Mouse (Mus musculus) erythroblast, adult 5-6 weeks (primary cell): ENCODE measurements around the gene Arfip1. TPM values are rescaled to one million over a fixed set of nuclear protein-coding genes. Genes with fewer than 3 reads are reported as not detected.
A peak's percentile ranks its signal among the peaks of the same experiment; 100 is the strongest.
"Not testable (repeated sequence)": the region's sequence is repeated elsewhere in the genome, so short reads cannot be mapped to it uniquely, and the experiment has no call there.

ENCODE experiments used
- ATAC-seq: replicated peaks from 2 replicates; pipeline ENCODE4 v1.8.0; 2016; ENCODE audit warnings: moderate number of reproducible peaks, mild to moderate bottlenecking, moderate TSS enrichment, inconsistent platforms; ENCODE audit not compliant: poor library complexity, low FRiP score, severe bottlenecking
- total RNA-seq, 2 experiments: library from RNA; stranded (forward) in 1 of 2; stranded (reverse) in 1 of 2; fragments of 150-400 nt in 1 of 2; fragments of 200-764, 138-1000 nt in 1 of 2; gene quantifications; 2 replicates each; pipeline versions ENCODE4 v1.2.3 to v1.2.4; 2015 to 2017; ENCODE audit warnings: low replicate concordance in 2 of 2

Gene Arfip1
- total RNA-seq, 2 experiments from 2014 or later: 7.4 to 12.9 TPM

- ATAC-seq: no peak
Observed at GRCm38 (mm10) chr3:84581696-84582022, 766 bp downstream of the Arfip1 start.

- no peak for ATAC-seq
Observed at GRCm38 (mm10) chr3:84580716-84581115, 1.7 kb downstream of the Arfip1 start.

DNA sequence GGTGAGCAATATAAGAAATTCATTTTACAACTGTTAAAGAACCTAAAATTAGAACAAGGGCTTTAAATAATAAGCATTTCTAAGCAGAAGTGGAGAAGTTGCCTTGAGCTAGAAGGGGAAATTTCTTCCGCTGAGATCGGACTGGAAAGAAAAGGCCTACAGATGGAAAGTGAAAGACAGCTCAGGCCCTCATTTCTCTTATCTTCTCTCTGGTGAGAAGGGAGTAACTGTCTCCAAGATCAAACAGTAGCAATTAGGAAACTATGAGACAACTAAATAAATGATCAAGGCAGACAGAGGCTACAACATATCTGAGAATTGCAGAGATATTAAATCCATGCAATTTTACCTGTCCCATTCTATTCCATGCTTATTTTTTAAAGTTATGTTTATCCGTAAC, 11.9 kb downstream of the Arfip1 start:
- no peak for ATAC-seq

GRCm38 (mm10) chr3:84569587-84569986, 12.8 kb downstream of the Arfip1 start:
- no peak; the same call in 1 of the 2 replicates for ATAC-seq

DNA sequence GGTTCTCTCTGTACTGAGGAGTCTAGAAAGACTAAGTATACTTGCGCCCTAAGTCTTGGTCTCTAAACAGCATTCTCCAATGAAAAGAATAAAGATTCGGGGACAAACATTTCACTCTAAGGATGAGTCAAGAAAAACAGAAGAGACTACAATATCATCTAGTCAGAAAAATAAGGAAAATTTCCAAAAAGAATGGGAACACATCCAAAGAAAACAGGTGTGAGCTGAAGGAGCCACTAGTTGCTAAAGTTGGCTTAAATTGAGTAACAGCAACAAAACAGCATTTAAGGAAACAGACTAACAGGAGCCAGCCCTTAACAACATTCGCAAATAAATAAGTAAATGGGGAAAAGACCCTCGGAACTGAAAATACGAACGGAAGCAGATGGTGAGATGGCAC, 13.9 kb downstream of the Arfip1 start:
- no peak for ATAC-seq

DNA sequence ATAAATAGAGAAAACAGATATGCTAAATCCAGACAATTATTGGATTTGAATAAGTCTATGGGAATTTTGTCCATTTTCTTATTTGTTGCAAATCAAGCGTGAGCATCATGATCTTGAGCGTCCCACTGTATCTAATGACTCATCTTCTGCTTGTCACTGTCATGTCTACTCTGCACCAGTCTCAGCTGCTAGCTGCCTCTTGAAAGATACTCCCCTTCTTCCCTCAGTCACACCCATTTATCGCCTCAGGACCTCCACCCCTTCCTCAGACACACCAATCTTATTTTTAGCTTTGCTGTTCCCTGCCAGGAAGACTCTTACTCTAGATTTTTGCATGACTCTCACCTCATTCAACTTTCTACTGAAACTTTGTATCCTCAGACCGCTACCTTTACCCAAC, 19.0 kb downstream of the Arfip1 start:
- no peak for ATAC-seq

- not testable (repeated sequence) for ATAC-seq
Observed at GRCm38 (mm10) chr3:84562911-84563310, 19.5 kb downstream of the Arfip1 start.

DNA sequence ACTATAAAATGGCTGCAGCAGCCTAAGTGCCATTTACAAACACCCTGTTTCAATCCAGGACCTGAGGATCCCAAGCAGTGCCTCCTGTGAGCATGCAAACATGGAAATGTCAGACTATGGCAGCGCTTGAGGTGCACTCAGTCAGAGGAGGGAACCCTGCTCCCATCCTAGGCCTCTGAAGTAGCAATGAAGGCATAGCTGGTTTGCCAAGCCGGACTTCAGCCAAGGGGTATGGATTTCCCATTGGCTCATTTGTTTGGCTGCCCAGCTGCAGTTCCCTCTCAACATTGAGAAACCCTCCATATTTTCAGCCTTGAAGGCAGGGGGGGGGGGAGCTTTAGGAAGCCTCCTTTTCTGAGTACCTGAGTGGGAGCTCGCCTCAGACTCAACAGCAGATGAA, 24.1 kb downstream of the Arfip1 start:
- ATAC-seq: no peak

DNA sequence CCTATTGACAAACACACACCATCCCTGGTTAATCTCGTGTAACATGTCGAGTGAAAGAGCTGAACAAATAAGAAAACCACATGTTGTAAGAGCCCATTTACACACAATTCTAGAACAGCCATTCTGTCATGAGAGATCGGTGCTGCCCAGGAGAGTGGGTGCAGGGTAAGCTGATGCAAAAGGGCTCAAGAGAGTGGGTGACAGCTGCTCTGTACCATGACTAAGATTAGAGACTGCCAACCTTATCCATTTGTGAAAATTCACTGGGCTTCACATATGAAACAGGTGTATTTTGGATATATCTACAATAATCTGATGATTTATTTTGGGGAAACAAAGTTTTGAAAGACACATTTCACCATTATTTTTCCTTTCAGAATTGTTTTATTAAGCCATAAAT, 26.6 kb downstream of the Arfip1 start:
- no peak for ATAC-seq

DNA sequence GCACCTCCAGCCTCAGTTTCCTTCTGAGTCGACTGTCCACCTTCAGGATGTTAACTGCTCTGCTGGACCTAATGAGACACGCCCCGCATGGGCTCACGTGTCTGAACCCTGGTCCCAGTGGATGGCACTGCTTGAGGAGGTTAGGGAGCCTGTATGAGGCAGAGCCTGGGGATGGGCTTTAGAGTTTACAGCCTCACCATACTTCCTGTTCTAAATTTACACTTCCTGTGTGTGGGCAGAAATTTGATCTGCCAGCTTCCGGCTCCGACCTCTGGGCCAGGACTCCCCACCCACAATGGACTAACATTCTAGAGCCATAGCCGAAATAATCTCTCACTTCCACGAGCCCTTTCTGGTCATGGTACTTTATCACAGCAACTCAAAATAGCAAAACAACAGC, 35.2 kb downstream of the Arfip1 start:
- ATAC-seq: no peak

DNA sequence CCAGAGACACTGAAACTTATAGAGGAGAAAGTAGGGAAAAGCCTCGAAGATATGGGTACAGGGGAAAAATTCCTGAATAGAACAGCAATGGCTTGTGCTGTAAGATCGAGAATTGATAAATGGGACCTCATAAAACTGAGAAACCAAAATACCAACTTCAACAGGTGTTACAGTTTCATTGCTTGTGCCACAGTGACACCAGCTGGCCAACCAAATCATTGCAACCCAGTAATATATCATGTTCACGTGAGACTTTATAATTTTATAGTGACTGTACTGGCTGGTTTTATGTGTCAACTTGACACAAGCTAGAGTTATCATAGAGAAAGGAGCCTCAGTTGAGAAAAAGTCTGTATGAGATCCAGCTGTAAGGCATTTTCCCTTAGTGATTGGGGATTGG, 40.0 kb downstream of the Arfip1 start:
- peak; percentile 74; the same call in 1 of the 2 replicates for ATAC-seq

DNA sequence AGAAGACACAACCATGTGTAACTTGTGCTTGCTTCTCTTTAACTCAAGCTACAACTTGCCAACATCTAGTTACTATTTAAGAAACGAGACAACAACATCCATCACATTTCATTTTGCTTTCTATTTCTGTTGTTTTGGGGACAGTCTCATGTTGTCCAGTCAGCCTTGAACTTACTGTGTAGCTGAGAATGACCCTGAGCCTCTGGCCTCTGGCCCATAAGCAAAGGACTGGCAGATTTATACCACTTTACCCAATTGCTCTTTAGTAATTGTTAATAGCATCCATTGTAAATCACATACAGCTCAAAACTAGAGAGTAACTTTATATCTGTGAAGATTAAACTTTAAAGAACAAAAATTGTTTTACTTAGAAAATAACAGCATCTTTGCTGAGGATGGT, 40.5 kb downstream of the Arfip1 start:
- ATAC-seq: no peak

GRCm38 (mm10) chr3:84540640-84541039, 41.8 kb downstream of the Arfip1 start:
- ATAC-seq: no peak

DNA sequence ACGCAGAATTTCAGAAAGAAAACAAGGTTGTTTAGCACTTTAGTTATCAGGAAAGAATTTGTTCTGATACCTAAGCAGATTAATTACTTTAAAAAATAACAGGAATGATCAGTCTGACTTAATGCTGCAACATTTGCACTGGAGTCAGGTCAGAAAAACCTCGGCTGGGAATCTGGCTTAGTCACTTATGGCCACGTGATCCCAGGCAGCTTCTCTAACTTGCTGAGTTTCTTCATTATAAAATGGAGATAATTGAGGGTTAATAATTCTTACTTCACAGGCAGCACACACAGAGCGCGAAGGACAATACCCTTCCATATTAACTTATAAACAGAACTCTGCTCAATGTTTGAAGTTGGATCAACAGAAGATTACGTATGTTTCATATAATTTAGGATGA, 45.4 kb downstream of the Arfip1 start:
- ATAC-seq: no peak

DNA sequence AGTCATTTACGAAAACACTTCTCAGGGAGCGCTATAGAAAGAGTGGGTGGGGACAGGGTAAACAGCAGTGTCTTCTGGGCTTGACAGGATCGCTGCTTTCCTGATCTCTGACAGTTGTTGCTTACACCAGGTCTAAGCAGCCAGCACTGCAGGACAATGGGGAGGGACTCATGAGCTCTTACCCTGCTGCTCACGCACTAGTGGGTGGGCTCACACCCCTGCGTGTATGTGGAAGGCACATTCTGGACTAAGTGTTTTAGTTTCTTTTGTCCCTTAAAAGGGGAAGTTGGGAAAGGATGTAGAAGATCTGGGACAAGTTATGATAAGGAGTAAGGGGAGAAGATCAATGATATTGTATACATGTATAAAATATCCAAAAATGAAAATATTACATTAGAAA, 49.2 kb downstream of the Arfip1 start:
- ATAC-seq: no peak

DNA sequence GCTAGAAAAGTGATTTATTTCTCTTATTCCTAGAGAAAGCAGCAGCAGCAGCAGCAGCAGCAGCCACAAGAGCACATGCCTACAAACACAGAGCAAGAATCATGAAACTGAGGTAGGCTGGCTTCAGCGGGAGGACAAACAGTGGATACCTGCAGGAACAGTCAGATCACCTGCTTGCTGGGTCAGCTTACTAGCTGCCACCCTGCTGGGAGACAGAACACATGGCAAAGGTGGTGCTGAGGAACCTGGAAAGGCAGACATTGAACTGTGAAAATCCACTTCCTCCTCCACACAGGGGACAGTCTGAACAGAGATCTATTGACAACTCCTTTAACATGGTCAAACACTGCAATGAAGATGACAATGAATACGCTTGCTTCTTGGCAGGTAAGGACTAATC, 53.4 kb downstream of the Arfip1 start:
- no peak for ATAC-seq

DNA sequence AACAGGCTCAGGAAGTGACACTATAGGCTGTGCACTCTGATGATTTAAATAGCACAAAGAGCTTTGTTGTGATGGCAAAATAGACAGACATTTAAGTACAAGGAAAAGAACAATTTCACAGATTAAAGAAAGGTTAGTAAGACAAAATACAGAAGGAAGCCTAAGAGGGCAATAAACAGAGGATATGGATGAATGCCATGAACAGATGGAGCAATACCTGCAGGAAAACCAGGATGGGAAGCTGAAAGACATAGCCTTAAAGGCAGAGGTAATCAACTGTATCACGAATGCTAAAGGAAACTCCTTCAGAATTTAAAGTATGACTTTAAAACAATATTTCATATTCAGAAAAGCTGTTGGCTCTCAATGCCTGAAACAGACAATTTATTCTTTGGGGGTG, 57.5 kb downstream of the Arfip1 start:
- no peak for ATAC-seq

GRCm38 (mm10) chr3:84516163-84516562, 66.3 kb downstream of the Arfip1 start:
- ATAC-seq: no peak

- no peak for ATAC-seq
Observed at GRCm38 (mm10) chr3:84512774-84513515, 69.5 kb downstream of the Arfip1 start.

GRCm38 (mm10) chr3:84505193-84505592, 77.2 kb downstream of the Arfip1 start:
- no peak for ATAC-seq

- ATAC-seq: no peak
Observed at GRCm38 (mm10) chr3:84504291-84504690, 78.1 kb downstream of the Arfip1 start.

DNA sequence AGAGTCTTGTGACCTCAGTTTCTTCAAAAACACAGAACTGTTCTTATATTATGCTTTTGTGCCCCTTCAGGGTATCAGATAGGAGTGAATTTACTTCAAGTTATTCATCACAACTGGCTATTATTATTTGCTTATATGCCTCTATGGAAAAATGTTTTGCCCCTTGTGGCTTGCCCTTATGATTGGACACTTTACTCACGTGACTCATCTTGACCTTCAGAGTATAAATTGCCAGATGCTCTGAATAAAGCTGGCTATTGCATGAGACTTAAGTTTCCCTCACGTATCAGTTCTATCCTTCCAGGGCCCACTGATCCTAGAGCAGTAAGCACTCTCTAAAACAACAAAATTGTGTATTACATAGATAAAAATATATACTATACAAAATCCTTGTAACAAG, 80.3 kb downstream of the Arfip1 start:
- no peak for ATAC-seq
